Mouse (Mus musculus) c-Kit-positive CD71-positive TER-119-negative erythroid progenitor cells, embryonic 14.5 days (primary cell): ENCODE data around the gene Gm45261.

Experiments
- DNase-seq: peaks from one replicate; pipeline ENCODE4 v3.0.0-alpha.2; 2013; ENCODE audit warnings: low read depth

Gene Gm45261

DNA sequence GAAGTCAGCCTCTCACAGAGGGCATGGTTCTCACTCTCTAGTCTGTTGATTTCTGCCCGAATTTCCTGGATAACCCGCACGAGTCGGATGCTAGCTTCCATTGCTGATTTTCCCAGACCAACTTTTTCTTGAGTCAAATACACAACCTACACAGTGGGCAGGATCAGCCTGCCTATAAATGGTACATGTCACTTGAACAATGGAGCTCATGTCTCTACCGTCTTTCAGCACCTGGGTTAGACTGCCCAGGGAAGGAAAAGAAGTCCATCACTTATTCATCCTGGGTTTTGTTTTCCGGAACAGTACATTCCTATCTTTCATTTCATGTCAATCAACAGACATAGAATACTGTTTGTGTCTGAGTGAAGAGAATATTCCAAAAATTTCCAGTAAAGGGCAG lies at the start of gene Gm45261:
Gene Gm45261, minus strand, starts transcription at position 101 of the 400 bp plus-strand sequence.
- DNase-seq: no peak

DNA sequence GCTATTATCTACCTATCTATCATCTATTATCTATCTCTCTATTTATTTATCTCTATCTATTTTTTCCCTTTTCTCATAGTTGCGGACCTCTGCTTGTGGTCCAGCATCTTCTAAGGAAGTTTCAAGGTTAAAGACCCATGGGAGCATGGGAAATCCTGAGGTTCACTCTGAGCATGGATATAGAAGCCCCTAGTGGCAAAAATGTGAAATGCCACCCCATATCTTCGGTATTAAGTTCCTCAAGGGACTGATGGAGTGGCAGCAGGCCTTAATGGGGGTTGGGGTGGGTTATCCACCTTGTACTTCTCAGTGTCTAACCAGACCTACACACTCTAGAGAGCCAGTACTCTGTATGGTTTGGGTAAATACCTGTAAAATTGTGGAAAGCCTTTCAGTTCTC lies 43.5 kb upstream of the Gm45261 start:
- DNase-seq: no peak

DNA sequence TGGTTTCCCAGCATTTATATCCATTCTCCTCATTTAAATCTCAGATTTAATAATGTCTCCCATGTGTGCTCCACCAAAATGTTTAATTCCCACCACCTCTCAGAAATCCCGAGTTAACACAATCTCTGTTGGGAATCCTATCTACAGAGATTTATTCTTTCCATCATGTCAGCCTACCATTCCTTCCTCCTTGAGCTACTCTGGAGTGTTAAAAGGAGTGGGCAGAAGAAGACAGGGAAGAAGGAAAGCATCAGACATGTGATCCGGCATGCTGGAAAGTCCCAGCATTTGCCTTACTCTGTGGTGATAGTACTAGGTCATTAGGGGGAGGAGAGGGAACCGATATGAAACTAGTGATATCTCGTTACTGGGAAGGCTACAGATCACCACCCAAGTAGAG lies 42.8 kb upstream of the Gm45261 start:
- DNase-seq: no peak

DNA sequence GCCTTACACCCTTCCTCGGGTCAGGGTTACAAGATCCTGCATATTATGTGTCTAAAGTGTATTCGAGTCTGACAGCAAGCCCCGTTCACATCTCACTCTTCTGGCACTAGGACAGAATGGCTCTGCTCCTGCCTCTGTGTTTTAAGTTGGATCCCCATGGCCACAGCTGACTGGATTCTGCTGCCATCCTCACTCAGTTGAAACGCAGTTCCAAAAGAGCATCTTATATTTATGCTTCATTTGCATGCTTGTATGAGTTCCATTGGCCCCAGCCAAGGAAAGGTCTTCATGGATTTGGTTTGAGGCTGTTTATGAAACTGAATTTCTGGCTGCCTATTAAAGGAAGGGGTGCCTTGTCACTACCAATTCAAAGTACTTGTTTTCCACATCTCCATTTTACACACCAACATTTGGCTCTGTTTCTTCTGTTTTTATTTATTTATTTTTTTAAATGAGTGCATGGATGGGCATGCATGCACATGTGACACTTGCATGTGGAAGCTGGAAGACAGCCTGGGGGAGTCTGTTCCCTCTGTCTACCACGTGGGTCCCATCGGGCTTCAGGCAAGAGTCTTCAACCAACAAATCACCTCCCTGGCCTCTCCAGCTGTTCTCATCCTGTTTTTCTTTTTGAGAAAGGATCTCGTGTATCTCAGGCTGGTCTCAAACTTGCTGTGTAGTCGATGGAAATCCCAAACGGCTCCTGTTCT lies 41.4 kb upstream of the Gm45261 start:
- no peak for DNase-seq

DNA sequence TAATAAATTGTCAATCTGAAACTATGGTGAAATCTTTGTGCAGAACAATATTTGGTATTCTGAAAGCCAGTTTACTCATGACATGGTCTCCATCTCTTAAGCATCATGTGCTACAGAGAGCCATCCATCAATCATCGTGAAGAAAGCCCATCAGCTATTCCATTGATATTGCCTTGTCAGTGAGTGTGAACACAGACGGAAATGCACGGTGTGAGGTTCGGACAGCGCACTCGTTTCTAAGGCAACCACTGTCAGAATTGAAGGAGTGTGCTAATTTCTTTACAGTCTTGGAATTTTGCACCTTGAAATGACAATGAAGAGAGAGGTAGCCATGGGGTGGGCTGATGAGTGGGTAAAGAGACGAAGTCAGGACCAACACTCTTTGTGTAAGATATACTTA lies 38.0 kb upstream of the Gm45261 start:
- DNase-seq: no peak

DNA sequence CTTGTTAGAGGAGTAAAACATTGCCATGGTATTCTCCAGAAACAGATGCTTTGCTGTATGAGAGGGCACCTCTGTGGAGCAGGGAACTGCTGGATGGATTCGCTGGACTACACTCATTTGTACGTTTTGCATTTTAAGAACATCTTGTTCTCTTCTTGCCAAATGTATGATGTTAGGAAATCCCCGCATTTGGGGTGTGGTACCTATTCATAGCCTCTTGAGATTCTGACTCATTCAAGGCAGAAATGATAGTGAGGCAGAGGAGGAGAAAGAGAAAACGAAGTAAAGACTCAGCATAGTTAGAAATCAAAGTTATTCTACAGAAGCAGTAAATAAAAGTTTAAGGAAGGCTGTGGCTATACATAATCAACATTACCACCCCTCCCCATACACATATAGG lies 35.1 kb upstream of the Gm45261 start:
- DNase-seq: no peak

DNA sequence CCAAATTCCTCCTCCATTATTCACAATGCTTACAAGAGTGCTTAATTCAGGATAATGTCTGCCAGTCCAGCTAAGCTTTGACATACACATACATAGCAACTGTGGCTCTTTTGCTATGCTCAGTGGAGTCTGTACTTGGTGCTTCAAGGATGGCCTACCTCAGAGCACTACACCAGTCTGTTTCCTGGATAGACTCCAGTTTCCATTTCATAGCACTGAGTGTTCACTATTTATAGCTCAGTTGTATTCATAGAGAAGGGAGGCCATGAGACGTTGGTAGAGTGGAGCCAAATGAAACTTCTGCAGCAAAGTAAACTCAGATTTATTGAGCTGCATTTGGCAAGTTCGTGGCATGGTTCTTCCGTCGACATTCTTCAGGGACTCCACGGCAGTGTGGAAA lies 22.2 kb upstream of the Gm45261 start:
- DNase-seq: no peak

DNA sequence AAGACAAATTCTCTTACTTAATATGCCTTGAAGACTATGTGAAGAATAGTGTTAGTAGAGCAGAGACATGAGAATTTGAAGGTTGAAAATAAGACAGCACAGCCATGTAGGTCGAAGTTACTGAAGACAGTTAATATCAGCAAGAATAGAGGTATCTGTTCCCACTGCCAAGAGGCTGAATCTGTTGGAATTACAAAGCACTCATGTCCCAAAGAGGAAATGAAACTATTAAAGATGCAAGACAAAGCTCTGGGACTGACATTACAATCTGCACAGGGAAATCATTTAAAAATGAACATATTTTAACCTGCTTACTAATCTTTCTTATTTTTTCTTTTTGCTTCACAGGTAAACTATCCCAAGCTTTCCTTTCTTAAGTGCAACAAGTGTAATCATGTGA lies 13.7 kb upstream of the Gm45261 start:
- no peak for DNase-seq

DNA sequence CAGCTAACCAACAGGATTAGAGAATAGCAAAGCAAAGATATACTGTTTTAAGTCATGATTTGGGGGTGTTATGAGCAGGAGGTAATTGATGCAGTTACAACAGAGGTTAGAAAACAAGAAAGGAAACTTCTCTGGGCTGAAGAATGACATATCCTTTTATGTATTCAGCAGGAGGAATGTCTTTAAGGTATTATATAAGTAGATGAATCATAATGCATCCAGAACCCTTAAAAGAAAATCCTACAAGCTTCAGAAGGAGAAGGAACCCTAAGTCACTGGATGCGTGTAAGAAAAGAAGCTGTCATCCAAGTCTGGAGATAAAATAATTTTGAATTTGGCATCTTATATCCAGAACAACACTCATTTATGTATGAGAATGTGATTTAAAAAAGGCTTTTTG lies 11.1 kb upstream of the Gm45261 start:
- DNase-seq: no peak

DNA sequence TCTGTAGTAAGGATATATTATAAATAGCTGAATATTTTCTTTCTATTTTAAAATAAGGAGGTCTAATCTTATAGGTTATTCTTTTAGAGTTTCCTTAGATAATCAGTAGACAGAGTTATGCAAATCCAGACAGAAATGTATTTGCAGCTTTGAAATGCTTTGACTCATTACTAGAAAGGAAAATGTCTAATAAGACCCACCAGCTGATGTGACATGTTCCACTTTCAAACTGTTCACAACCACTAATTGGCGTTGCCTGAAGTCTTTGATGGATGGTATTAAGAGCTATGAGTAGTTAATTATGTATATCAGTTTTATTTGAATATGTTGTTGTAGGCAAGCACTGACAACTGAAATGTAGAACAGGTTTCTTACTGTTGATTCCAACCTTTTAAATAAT lies 1.3 kb downstream of the Gm45261 start:
- no peak for DNase-seq

DNA sequence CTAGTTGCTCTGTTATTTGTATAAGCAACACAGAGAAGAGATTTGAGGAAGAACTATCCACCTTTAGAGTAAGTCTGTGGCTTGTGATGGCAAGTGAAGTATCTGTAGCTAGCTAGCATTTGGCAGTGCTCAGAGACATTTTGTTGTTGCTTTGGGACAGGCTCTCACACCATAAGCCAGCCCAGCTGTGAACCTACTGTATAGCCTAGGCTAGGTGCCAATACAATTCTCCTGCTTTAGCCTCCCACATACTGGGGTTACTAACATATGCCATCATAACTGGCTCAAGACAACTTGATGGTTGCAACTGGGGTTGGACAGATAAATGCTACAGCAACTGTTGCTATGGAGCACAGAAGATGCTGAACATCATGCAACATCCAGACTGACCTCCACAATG lies 1.8 kb downstream of the Gm45261 start:
- no peak for DNase-seq

DNA sequence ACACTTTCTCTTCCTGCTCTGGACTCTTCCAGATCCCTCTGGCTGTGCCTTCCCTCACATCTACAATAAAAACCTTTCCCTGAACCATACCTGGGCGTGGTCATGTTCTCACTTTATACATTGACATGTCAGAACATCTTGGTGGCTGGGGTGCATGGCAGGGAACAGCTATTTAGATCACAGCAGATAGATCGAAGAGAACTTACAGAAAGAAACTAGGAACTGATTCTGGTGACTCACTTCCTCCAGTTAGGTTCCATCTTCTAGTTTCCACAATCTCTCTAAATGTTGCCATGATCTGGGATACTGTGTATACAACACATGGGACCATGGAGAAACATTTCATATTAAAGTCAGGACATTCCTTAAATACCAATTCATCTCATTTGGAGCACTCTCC lies 7.3 kb downstream of the Gm45261 start:
- DNase-seq: no peak

DNA sequence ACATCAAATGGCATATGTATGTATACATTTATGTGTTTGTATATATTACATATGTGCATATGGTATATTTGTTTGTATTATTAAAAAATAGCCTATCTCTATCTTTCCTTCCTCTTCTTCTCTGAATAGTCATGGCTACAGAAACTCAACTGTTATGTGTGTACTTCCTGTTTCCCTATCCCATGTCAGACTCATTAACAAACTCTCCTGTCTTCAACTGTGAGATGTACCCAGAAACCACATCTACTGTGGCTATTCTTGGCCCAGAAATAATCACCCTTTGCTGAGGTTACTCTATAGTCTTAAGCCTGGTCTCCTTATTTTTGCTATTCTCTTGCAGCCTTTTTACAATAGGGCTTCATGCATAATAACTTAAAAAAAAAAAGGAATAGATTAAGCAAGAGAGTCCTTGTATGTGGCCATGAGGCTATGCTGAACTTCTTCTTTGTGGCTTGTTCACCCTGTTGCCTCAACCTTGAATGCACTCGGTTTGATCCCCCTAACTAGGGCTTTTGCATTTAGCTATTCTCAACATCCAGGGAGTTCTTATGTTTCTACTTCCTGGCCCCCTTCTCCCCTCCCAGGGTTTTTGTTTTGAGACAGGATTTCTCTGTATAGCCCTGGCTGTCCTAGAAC lies 9.2 kb downstream of the Gm45261 start:
- DNase-seq: no peak

DNA sequence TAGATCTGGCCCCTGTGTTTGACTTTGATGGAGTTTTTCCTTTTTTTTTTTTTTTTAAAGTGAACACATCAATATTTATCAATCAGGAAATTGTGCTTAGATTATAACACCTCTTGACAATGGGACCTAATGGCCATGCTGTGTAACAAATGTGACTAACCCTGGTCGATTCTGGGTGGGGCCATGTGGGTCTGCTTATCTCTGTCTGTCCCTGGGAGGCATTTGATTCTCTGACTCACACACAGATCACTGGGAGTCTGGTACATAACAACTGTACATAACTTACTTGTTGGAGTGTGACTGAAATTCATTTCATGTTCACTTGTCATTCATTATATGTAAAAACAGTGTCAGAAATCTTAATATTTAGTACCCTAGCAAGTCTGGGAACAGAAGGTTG lies 13.7 kb downstream of the Gm45261 start:
- no peak for DNase-seq

DNA sequence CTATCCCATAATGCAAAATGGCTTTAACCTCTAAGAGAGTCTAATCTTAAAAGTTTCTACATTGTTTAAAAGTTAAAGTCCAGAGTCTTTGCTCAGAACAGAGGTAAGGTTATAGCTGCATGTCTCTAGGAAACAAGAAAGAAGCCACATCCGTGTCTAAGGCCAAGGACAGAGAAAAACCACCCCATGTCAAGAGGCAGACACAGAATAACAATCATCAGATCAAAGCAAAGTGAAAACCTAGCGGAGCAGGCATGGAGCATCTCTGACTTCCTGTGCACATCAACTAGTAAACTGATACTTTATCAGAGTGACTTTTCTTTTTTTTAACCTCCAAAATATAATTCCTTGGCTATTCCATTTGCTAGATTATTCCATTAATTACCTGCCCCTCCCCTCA lies 20.3 kb downstream of the Gm45261 start:
- no peak for DNase-seq

DNA sequence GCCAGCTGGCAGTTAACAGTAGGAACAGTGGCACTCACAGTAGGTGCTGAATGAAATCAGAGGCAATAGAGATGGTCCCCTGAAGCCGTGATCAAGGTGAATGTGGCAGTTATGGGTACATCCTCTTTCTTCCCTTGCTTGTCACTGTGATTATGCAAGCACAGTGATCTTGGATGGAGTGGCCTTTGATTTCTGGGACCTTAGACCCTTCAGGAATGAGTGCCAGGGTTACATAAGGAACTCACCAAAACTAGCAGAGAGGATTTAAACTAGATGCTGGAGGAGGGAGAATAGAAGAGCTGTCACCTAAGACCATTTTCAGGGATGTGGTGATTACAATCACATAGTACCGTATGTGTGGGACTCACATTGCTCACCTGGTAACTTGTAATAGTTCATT lies 22.7 kb downstream of the Gm45261 start:
- DNase-seq: no peak

DNA sequence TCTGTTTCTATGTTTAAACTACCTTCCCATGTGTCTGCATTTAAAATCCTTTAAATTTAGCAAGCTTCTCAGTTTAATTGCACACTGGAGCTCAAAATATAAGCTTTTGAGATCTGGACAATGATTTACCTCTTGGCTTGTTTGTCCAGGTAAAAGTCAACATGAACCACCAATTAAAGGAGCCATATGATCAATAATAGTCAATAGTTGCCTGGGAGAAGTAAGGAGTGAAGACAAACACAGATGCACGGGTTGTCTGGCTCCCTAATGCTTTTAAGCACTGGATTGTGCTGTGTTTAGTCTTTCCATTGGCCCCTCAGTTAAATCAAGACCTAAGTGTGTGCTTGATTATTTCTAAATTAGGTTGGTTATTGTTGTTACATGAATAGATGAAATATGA lies 33.3 kb downstream of the Gm45261 start:
- no peak for DNase-seq

DNA sequence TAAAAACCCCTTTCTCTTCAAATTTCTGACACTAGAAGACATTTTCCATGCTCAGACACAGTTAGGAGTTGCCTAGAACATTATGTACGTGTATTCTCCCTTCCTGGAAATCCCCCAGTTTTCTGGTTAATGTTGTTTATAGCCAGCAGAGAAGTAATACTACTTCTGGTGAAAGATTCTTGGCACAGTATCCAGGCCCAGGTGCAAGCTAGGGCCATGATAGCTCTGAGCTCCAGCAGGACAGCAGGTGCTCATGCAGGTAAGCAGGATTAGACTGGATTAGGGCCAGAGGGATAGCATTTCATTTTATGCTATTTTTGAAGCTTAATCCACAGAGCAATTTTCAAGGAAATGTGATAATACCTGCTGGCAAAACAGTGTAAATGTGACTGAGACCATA lies 33.8 kb downstream of the Gm45261 start:
- no peak for DNase-seq

DNA sequence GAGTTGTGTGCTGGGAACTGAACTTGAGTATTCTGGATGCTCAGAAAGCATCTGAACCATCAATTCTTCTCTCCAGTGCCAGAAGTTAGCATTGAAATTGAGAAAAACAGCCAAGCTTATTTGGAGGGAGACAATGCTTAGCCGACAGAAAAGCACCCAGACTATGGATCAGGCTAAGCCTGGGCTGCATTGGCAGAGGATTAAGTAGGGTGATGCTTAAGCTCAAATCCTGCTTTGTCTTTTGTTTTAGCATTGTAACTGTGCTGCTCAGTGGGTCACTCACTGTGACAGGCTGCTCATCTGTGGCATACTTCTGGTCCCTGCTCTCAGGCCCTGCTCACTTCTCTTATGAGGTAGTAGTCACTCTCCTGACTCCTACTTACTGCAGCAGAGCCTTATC lies 36.6 kb downstream of the Gm45261 start:
- no peak for DNase-seq

DNA sequence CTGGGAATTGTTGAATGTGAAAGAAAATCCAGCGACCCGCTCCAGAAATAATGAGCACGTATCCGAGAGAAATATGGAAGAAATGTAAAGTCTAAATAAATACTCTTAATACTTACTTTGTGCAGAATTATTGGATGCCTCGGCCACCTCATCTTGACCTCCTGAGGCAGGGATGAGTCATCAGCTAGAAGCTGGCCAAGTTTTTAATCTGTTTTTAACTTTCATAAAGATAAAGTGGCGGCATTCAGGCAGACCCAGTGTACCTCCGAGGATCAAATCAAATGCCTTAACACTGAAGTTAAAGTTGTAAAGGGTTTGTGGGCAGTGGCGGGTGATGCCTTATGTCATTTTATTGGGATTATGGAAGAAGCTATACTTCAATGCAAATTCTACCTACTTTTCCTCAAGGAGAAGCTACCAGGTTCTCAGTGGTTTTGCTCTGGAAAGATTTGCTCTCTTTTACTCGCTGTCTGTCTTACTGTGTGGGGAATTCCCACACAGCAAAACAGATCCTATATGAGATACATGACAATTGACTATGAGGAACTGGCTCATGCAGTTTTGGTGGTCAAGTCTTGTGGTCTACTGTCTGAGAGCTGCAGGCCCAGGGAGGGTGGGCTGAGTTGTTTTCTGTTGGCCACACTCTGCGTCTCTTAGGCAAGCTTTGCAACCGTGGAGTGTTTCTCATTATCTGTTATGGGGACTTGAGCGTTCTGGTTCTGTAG lies 42.8 kb downstream of the Gm45261 start:
- no peak for DNase-seq

DNA sequence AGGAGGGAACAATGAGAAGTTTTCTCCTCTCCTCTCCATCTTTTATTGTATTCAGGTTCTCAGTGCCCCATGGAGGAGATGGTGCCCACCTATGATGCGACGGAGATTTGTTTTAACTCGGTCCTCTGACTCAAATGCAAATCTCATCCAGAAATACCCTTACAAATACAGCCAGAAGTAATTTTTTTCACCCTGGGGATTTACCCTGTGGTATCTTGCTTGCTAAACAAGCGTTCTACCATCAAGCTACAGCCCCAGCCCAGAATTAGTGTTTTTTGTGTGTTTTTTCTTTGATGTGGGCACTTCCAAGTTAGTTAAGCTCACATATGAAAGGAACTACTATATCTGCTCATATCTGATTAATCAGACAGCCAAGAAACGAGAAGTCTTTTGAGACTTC lies 44.9 kb downstream of the Gm45261 start:
- DNase-seq: no peak

DNA sequence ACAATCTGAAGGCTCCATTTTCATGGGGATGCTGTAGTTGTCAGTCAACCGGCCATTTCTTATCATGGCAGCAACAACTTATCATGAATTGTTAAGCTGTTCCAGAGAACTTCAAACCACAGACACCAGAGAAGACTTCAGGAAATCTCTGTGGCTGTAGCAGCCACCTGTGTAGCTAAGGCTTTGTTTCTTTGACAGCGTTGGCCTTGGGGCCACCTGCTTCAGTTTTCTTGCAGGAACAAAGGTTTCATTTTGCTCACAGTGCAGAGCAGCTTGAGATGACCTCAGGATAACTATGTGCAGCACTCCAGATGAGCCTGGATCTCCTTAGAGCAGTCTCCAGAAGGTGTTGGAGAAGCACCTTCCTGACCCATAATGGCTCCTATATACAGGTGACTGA lies 48.7 kb downstream of the Gm45261 start:
- no peak for DNase-seq

DNA sequence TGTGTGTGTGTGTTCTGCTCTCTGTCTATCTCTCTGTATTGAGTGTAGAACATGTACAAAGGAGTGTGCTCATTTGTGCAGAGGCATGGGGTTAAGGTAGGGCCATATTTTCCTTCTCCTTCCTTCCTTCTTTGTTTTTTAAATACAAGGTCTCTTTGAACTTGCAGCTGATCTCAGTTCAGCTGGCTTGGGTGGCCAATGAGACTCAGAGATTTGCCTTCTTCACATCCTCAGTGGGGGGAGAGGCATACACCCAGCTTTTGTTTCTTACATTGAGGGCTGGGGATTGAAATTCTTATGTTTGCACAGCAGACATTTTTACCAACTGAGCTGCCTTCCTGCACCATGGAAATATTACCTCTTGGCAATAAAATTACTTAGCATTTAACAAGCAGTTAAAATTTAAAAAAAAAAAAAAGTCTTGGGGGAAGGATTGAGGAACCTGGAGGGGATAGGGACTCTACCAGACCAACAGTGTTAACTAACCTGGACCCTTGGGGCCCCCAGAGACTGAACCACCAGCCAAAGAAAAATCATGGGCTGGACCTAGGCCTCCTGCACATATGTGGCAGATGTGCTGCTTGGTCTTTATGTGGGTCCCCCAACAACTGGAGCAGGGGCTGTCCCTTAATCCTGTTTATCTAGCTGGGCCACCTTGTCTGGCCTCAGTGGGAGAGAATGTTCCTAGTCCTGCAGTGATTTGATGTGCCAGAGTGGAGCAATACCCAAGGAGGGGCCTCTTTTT lies 50.8 kb downstream of the Gm45261 start:
- no peak for DNase-seq
